Mouse (Mus musculus): ENCODE data around the gene Pde6g.
"Not testable (repeated sequence)": the region's sequence is repeated elsewhere in the genome, so short reads cannot be mapped to it uniquely, and the experiment has no call there.

Pde6g gene

GRCm38 (mm10) chr11:120422651-120423568 is 30.4 kb downstream of the Pde6g start:
- DNase-seq (ENCODE audit: low read depth, low spot score) = no peak

- no peak for DNase-seq (ENCODE audit: low read depth, low spot score)
These were observed 34.7 kb downstream of the Pde6g start for GRCm38 (mm10) chr11:120418592-120418991.

DNA sequence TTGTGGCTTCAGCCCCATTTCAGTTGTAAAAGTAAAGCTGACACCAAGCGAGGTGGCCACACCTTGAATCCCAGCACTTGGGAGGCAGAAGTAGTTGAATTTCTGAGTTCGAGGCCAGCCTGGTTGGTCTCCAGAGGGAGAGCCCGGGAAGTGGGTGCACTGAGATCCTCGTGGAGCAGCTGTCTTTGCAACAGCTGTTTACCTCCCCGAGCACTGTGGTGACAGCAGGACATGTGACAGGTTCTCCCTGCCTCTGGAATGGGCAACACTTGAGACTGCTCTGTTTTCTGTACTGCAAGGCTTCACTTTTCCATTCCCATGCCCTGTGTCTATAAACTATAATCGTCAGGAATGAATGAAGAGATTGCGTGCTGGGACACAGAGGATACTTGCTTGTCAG is 35.4 kb downstream of the Pde6g start:
- no peak for DNase-seq (ENCODE audit: low read depth, low spot score)

- not testable (repeated sequence) for DNase-seq (ENCODE audit: low read depth, low spot score)
These were observed 39.7 kb downstream of the Pde6g start for GRCm38 (mm10) chr11:120413621-120414020.

DNA sequence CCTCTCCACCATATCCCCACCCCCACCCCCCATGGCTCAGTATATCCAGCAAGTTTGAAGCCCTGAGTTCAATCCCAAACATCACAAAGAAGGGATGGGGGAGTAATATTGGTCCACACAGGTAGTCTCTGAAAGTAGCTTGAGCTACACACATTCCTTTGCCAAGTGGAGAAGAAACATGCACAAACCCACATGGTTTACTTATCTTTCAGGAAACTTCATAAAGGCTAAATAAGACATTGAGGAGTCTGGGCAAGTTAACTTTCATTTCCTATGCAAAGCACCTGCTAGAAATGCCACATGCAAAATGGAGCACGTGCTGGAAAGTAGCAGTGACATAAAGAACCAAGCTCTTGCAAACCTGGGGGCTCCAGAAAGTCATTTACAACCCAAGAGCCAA is 46.9 kb downstream of the Pde6g start:
- DNase-seq (ENCODE audit: low read depth, low spot score) = no peak

DNA sequence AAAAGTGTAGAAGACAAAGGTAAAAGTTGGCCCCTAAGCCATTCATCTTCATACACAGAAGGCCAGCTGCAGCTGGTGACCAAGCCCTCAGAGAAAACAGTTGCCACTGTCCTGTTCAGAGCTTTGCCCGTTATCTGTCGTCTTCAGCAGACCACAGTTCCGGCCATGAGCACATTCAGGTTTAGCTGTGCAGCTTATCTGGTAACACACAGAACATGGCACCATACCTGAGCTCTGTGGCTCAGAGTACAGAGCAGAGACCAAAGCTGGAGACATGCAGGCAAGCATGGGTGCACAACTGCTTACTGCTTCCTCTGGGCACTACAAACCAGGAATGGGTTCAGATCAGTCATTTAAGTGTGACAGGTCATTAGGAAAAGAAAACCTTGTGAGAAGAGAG is 47.4 kb downstream of the Pde6g start:
- DNase-seq (ENCODE audit: low read depth, low spot score) = no peak

- no peak for DNase-seq (ENCODE audit: low read depth, low spot score)
These were observed 48.5 kb downstream of the Pde6g start for GRCm38 (mm10) chr11:120404814-120405213.

DNA sequence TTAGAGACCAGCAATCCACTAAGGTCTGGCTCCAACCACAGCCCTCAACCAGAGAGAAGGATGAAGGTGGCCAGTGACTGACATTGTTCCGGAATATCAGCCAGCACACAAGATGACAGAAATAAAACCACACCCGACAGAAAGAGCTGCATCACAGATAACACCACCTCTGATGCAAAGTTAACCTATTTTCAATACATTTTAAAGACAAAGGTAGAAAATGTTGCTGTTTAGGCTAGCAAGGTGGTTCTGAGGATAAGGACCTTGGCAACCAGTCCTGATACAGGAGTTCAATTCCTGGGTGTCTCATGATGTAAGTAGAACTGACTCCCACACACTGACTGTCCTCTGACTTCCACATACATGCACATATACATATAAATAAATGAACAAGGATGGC is 54.0 kb downstream of the Pde6g start:
- no peak for DNase-seq (ENCODE audit: low read depth, low spot score)

All from retina, postnatal 7 days (tissue).